Mouse (Mus musculus) cerebellum, adult 2 months (tissue): ENCODE measurements around the gene Nanp.

Source experiments
- CTCF ChIP-seq: fragments of 200-500 bp; IDR thresholded peaks from 2 replicates; pipeline ENCODE4 v1.5.1; 2011; ENCODE audit warnings: low read depth, mild to moderate bottlenecking, control low read depth, low read length, moderate library complexity, borderline replicate concordance; ENCODE audit not compliant: insufficient read depth
- POLR2A ChIP-seq: fragments of 200-500 bp; IDR thresholded peaks from 2 replicates; pipeline ENCODE4 v1.6.1; 2011; ENCODE audit warnings: low read length, control low read depth, borderline replicate concordance; ENCODE audit not compliant: insufficient read depth

- no peak for TF ChIP-seq POLR2A
- TF ChIP-seq CTCF, result no peak
Observed at GRCm38 (mm10) chr2:151011273-151011672, 27.9 kb downstream of the Nanp start.
